Mouse (Mus musculus): ENCODE measurements at regions not wholly inside any gene's neighbourhood (a gene's known extent, or its start where the extent isn't known, plus 50 kb on each side); places are given as distances from the start of the nearest gene placed in this dataset.

- no peak for TF ChIP-seq EP300 (IDR thresholded peaks at IDR 0.05)
- TF ChIP-seq CTCF (IDR thresholded peaks at IDR 0.05) = no peak
These were observed 160.4 kb upstream of the Adgrl2 start for GRCm38 (mm10) chr3:149150796-149151195.

Measured in lung, postnatal 0 days (tissue).